Mouse (Mus musculus) frontal cortex, adult (tissue): Measurements from ENCODE around the gene Plpp6.
"Not testable (repeated sequence)": the region's sequence is repeated elsewhere in the genome, so short reads cannot be mapped to it uniquely, and the experiment has no call there.

Experiments
- ATAC-seq: cut with Nextera tagmentation; 2 replicates; pipeline ENCODE4 v1.9.2; 2017; ENCODE audit warnings: mild to moderate bottlenecking, moderate library complexity, mixed read lengths; ENCODE audit not compliant: low TSS enrichment

The Plpp6 gene

DNA sequence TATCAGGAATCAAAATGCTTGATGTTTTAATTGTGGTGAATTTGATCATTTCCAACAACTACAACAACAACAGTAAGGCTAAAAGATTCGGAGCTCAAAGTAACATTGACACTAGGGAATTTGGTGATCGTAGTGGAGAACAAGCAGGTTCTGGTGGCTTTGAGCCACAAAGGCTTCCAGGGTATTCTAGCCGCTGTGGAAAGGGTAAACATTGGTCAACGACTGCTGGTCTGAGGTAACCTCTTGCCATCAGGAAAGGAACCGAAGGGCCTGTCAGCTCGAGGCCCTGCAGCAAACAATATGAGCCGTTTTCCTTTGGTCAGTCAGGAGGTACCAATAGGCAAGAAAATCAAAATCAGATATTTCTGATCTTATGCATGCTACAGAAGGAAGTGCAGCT, 18.9 kb downstream of the Plpp6 start:
- no peak for ATAC-seq

DNA sequence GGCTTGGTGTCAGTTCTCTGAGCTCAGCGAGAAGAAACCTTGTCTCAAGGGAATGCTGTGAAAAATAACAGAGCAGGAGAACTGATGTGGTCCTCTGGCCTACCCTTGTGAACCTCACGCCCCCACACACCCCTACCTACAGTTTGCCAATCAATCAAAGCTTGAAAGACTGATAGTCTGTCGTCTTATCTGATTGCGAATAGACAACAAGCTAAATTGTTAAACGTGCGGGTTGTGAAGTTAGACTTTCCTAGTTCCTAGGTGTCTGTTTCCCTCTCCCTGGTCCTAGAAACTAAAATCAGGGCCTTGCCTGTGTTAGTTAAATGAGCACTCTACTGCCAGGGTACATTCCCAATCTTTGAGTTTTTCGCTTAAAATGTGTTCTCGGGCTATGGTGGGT, 25.8 kb downstream of the Plpp6 start:
- ATAC-seq: no peak

DNA sequence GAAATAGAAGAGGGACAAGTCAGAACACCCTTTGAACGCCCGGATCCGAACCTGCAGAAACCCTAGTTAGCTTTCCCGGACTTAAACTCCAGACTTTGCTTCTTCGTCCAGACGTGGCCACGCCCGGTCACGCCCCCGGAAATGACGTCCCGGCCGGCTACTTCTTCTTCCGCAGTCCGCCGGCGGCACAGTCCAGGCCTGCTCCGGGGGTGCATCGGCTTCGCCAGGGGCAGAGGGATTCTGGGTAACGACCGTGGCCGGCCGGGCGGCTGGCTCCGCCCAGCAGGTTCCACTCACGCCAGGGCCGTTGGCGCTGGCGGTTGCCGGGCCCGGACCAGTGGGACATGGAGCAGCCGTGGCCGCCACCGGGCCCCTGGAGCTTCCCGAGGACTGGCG, 26.4 kb downstream of the Plpp6 start, which contains the start of gene Cdc37l1:
TSS of gene Cdc37l1 (plus strand) at position 159 of the 396 bp plus-strand sequence.
- peak; percentile 87 for ATAC-seq

- ATAC-seq: peak; percentile 35
These were observed 27.0 kb downstream of the Plpp6 start for GRCm38 (mm10) chr19:28990590-28991221.

DNA sequence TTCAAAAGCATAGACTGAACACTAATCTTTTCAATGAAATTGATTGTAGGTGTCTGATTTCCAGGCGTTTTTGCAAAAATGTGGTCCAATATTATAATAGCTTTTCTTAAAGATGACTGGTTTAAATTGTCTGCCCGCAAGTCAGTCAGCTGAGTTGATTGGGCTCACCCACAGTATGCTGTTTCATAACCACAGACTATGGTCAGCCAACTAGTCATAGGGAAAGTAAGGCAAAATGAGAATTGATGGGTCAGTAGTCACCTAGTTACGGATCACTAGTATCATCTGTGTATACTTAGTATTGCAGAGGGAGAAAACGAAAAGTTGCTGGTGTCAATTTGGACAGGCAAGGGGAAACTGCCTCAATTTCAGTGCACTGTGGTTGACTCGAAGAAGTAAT, 27.6 kb downstream of the Plpp6 start:
- ATAC-seq: no peak

DNA sequence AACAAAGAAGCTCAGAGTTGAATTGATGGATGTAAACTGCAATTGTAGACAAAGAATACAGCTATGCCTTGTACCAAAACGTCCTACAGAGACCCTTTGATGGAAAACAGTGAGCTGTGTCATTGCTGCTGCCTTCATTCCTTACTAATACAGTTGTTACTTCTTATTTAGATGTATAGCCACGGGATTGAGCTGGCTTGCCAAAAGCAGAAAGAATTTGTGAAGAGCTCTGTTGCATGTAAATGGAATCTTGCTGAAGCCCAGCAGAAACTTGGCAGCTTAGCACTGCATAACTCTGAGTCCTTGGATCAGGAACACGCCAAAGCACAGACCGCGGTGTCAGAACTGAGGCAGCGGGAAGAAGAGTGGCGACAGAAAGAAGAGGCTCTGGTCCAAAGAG, 31.1 kb downstream of the Plpp6 start:
- peak; percentile 38 for ATAC-seq

DNA sequence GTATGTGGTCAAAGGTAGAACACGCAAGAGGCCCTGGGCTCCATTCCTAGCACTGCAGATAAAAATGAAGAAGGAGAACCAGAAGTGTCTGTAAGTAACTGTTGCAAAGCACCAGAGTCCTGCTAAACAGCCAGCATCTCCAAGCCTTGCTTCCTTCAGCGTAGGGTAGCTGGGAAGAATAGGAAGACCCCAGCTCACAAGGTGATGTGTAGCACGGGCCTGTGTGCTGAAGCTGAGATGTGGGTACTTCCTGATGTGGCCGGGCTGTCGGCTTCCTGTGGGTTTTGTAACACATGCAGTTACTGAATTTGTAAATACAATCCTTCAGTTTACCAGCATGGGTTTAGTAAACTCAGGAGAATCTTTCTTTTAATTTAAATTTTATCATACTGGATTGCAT, 31.6 kb downstream of the Plpp6 start:
- ATAC-seq: no peak

GRCm38 (mm10) chr19:28997976-28998630, 34.4 kb downstream of the Plpp6 start:
- ATAC-seq: no peak

- ATAC-seq: not testable (repeated sequence)
These were observed 36.6 kb downstream of the Plpp6 start for GRCm38 (mm10) chr19:29000321-29000720.

DNA sequence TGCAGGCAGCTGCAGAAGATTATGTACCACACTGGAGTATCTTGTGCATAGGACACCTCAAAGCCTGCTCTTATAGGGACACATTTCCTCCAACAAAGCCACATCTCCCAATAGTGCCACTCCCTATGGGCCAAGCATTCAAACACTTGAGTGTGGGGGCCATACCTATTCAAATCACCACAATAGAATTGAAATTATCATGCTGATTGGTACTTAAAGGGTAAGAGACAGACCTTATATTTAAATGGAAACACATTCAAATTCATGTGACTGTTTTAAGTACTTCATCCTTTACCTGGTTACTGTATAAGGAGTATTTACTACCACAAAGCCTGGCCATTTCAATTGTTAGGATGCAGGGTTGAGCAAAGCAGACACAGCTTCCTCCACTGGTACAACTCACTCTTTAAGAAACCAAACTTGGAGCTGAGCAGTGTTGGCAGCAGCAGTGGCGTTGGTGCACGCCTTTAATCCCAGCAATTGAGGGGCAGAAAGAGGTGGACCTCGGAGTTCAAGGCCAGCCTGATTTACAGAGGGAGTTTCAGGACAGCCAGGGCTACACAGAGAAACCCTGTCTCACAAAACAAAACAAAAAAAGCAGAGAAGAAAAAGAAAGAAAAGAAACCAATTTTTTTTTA, 44.4 kb downstream of the Plpp6 start:
- ATAC-seq: no peak

- ATAC-seq: no peak
These were observed 45.3 kb downstream of the Plpp6 start for GRCm38 (mm10) chr19:29009046-29009445.

GRCm38 (mm10) chr19:29011355-29011990, 47.7 kb downstream of the Plpp6 start:
- ATAC-seq: peak; percentile 74

- no peak for ATAC-seq
These were observed 50.8 kb downstream of the Plpp6 start for GRCm38 (mm10) chr19:29014466-29015055.

DNA sequence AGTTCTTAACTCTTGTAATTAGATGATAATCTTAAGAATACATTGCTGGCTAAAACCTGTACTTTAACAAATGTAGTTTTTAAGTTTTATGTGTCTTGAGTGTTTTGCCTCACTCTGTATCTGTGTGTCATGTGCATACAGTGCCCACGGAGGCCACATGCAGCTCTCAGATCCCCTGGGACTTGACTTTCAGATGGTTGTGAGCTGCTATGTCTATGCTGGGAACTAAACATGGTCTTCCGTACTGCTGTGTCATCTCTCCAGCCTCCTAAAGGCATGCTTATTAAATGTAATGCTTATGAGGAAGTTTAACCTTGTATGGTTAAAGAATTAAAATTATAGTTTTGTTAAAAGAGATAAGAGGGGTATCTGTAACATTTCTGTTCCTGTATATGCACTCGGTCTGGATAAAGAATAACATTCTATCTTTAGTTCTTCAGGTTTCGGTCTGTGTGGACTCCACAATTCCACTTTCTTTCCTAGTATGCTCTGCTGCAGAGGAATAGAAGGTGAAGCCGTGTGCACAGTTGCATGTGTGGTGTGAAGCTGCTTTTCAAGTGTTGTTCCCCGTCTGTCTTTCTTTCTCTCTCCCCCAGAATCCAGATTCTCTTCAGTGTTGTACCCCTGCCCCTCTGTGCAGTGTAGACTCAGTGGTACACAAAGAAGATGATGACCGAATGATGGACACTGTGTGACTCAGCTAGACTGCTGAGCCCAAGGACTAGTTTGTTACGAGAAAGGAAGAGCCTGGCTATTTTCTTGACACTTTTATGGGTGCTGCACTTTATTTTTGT, 51.9 kb downstream of the Plpp6 start:
- ATAC-seq: peak; percentile 43; the same call in 1 of the 2 replicates

- ATAC-seq: no peak
These were observed 52.5 kb downstream of the Plpp6 start for GRCm38 (mm10) chr19:29016204-29016765.
